Mouse (Mus musculus): ENCODE data around the gene Suz12.

- TF ChIP-seq POLR2A (IDR thresholded peaks at IDR 0.05; ENCODE audit: borderline replicate concordance, insufficient read depth, low read length) (no peak), CTCF (IDR thresholded peaks at IDR 0.05; ENCODE audit: borderline replicate concordance, insufficient read depth, low read depth, low read length) (no peak)
These were observed 61.8 kb downstream of the Suz12 start for GRCm38 (mm10) chr11:80054659-80055058.
